Mouse (Mus musculus) NIH3T3 (cell line): ENCODE measurements around the gene Zbtb14.

ENCODE experiments used
- DNase-seq: peaks from one replicate; pipeline ENCODE4 v3.0.0-alpha.2; 2012; ENCODE audit warnings: low read depth

The Zbtb14 gene

GRCm38 (mm10) chr17:69382511-69383100 is at the start of gene Zbtb14:
Gene Zbtb14, plus strand, starts transcription at chr17:69383050.
- DNase-seq: peak; percentile 98

GRCm38 (mm10) chr17:69346056-69346455 is 36.8 kb upstream of the Zbtb14 start:
- DNase-seq: peak; percentile 17

- peak; percentile 77 for DNase-seq
Measured at GRCm38 (mm10) chr17:69349014-69349531, 33.8 kb upstream of the Zbtb14 start.

GRCm38 (mm10) chr17:69365049-69365448 is 17.8 kb upstream of the Zbtb14 start:
- DNase-seq: peak; percentile 77

- DNase-seq: no peak
Measured at GRCm38 (mm10) chr17:69380838-69381237, 2.0 kb upstream of the Zbtb14 start.

- DNase-seq: peak; percentile 88
Measured at GRCm38 (mm10) chr17:69383201-69383940, 521 bp downstream of the Zbtb14 start.

GRCm38 (mm10) chr17:69383941-69384665 is 1.3 kb downstream of the Zbtb14 start:
- peak; percentile 67 for DNase-seq

GRCm38 (mm10) chr17:69396147-69397033 is 13.5 kb downstream of the Zbtb14 start:
- DNase-seq: peak; percentile 23

- no peak for DNase-seq
Measured at GRCm38 (mm10) chr17:69397163-69397562, 14.3 kb downstream of the Zbtb14 start.

GRCm38 (mm10) chr17:69398092-69398491 is 15.2 kb downstream of the Zbtb14 start:
- DNase-seq: no peak

- DNase-seq: peak; percentile 41
Measured at GRCm38 (mm10) chr17:69401146-69401545, 18.3 kb downstream of the Zbtb14 start.

- no peak for DNase-seq
Measured at GRCm38 (mm10) chr17:69416163-69416562, 33.3 kb downstream of the Zbtb14 start.

GRCm38 (mm10) chr17:69416920-69417661 is 34.2 kb downstream of the Zbtb14 start:
- DNase-seq: peak; percentile 98

- no peak for DNase-seq
Measured at GRCm38 (mm10) chr17:69417724-69418373, 35.0 kb downstream of the Zbtb14 start.

GRCm38 (mm10) chr17:69421592-69421991 is 38.7 kb downstream of the Zbtb14 start:
- DNase-seq: peak; percentile 57

GRCm38 (mm10) chr17:69437836-69438235 is 55.0 kb downstream of the Zbtb14 start:
- DNase-seq: no peak

- DNase-seq: no peak
Measured at GRCm38 (mm10) chr17:69438486-69438885, 55.6 kb downstream of the Zbtb14 start.

GRCm38 (mm10) chr17:69438990-69439491 is 56.2 kb downstream of the Zbtb14 start, which contains the start of gene Akain1:
Gene Akain1, plus strand, starts transcription at chr17:69439326.
- peak; percentile 65 for DNase-seq

- DNase-seq: no peak
Measured at GRCm38 (mm10) chr17:69439571-69440480, 57.0 kb downstream of the Zbtb14 start.
